Mouse (Mus musculus) bone marrow, adult 2 months (tissue): ENCODE measurements at regions not wholly inside any gene's neighbourhood (a gene's known extent, or its start where the extent isn't known, plus 50 kb on each side); places are given as distances from the start of the nearest gene placed in this dataset.

ENCODE experiments used
- H3K27ac ChIP-seq: fragments of 200-500 bp; 2 replicates; pipeline ENCODE4 v1.5.1; 2012; ENCODE audit warnings: low read depth, mild to moderate bottlenecking, control low read depth, inconsistent platforms, low read length; ENCODE audit not compliant: control insufficient read depth, poor library complexity, insufficient read depth
- H3K4me1 ChIP-seq: fragments of 200-500 bp; 2 replicates; pipeline ENCODE4 v1.6.1; 2011; ENCODE audit warnings: low read length; ENCODE audit not compliant: control insufficient read depth, insufficient read depth
- H3K4me3 ChIP-seq: fragments of 200-500 bp; replicated peaks from 2 replicates; pipeline ENCODE3; 2011; ENCODE audit warnings: mild to moderate bottlenecking, low read depth, low read length, control low read depth; ENCODE audit not compliant: control insufficient read depth
- CTCF ChIP-seq: fragments of 200-500 bp; IDR thresholded peaks from 2 replicates; pipeline ENCODE4 v1.5.1; 2011; ENCODE audit warnings: low read length, control low read depth; ENCODE audit not compliant: control insufficient read depth, insufficient read depth
- POLR2A ChIP-seq: fragments of 200-500 bp; IDR thresholded peaks from 2 replicates; pipeline ENCODE4 v1.6.1; 2011; ENCODE audit warnings: low read depth, mild to moderate bottlenecking, control low read depth, low read length, borderline replicate concordance; ENCODE audit not compliant: control insufficient read depth
- WGBS: fragments of 180-500 bp; shearing (Covaris S2); methylation state at CpG from one replicate; pipeline ENCODE4 v1.1.7; 2018; 5-methylcytosine and 5-hydroxymethylcytosine counted together

- Histone ChIP-seq H3K4me1 (no peaks in the 10 kb centered on the region; the same call in 1 of the 2 replicates), H3K27ac (no peak overlapping the region), H3K4me3 (no peak overlapping the region)
- no peak for TF ChIP-seq CTCF
- TF ChIP-seq POLR2A: no peak
- WGBS: 84% methylated on average over 3 of the region's 3 CpGs
These were observed 65.4 kb upstream of the Rapgef5 start for GRCm38 (mm10) chr12:117450871-117451270.

- TF ChIP-seq CTCF: peak; percentile 22; the same call in 1 of the 2 replicates
- no peak for TF ChIP-seq POLR2A
- Histone ChIP-seq H3K27ac (no peak overlapping the region), H3K4me3 (no peak overlapping the region), H3K4me1 (no peaks in the 10 kb centered on the region; the same call in 1 of the 2 replicates)
- WGBS: 65% methylated on average over 4 of the region's 4 CpGs
These were observed 64.8 kb upstream of the Rapgef5 start for GRCm38 (mm10) chr12:117451441-117451840.

GRCm38 (mm10) chr12:117455800-117456199 lies 60.5 kb upstream of the Rapgef5 start:
- no peak overlapping the region for H3K4me3 ChIP-seq
- 68% methylated on average over 7 of the region's 7 CpGs for WGBS
- TF ChIP-seq CTCF (no peak), POLR2A (no peak)
- no peaks in the 10 kb centered on the region for H3K4me1 ChIP-seq
- no peak overlapping the region for H3K27ac ChIP-seq

GRCm38 (mm10) chr12:117458132-117459070 lies 57.9 kb upstream of the Rapgef5 start:
- TF ChIP-seq POLR2A (no peak), CTCF (no peak)
- Histone ChIP-seq H3K4me3 (no peak overlapping the region), H3K27ac (no peak overlapping the region), H3K4me1 (no peaks in the 10 kb centered on the region)
- WGBS: 47% methylated on average over 9 of the region's 9 CpGs

DNA sequence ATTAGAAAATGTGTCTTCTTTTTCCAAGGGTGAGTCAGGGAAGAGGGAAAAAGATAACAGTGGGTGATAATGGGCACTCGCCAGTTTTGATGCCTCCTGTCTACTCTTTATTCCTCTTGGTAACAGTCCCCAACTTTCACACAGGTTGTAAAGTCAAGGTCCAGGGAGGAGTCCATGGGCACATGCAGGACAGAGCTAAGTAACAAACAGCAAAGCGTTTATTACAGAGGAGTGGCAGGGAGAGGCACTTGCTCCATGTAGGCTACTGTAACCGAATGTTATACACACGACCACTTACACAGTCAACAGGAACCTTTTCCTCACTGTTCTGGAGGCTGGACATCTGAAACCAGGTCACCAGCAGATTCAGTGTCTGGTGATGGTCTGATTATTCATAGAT lies 56.7 kb upstream of the Rapgef5 start:
- TF ChIP-seq POLR2A (no peak), CTCF (no peak)
- no peaks in the 10 kb centered on the region for H3K4me1 ChIP-seq
- H3K27ac ChIP-seq: no peak overlapping the region
- H3K4me3 ChIP-seq: no peak overlapping the region
- WGBS: 82% methylated on average over 4 of the region's 4 CpGs

- Histone ChIP-seq H3K4me3 (no peak overlapping the region), H3K4me1 (no peaks in the 10 kb centered on the region), H3K27ac (no peak overlapping the region)
- TF ChIP-seq POLR2A: no peak
- TF ChIP-seq CTCF: no peak
- WGBS: 75% methylated on average over 3 of the region's 3 CpGs
These were observed 51.1 kb upstream of the Rapgef5 start for GRCm38 (mm10) chr12:117465206-117465605.

GRCm38 (mm10) chr12:117465998-117466397 lies 50.3 kb upstream of the Rapgef5 start:
- Histone ChIP-seq H3K4me3 (no peak overlapping the region), H3K4me1 (no peaks in the 10 kb centered on the region), H3K27ac (no peak overlapping the region)
- TF ChIP-seq CTCF: no peak
- no peak for TF ChIP-seq POLR2A
- 37% methylated on average over 7 of the region's 7 CpGs for WGBS
